Mouse (Mus musculus): ENCODE data around the gene Cd101.

DNA sequence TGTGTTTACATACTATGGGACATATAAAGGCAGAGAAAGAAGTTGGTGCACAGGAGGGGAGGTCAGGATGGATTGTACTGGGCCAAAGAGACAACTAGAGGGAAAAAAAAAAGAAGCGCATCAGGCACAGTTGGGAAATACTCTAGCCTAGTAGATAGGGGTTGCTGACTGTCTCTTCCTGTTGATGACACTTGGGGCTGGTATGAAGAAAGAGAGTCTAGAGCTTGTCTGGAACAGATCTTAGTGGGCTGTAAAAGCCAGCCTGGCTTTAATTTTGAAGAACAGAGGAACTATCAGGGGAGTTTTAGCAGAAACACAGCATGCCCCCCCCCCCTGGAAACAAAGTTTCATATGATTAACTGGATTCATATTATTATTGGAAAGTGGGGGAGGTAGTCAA is 1.3 kb upstream of the Cd101 start:
- TF ChIP-seq CTCF (IDR thresholded peaks at IDR 0.05; ENCODE audit: extremely low read depth, insufficient read depth, insufficient read length, insufficient replicate concordance): no peak
- no peak for TF ChIP-seq POLR2A (IDR thresholded peaks at IDR 0.05; ENCODE audit: low read depth, low read length)

Measured in spleen, adult 2 months (tissue).